Mouse (Mus musculus): ENCODE results near the gene Tmcc3. TPM values are rescaled to one million over a fixed set of nuclear protein-coding genes. Genes with fewer than 3 reads are reported as not detected.
"Not testable (repeated sequence)": the region's sequence is repeated elsewhere in the genome, so short reads cannot be mapped to it uniquely, and the experiment has no call there.

Tmcc3 gene
- total RNA-seq, 2 experiments from 2014 or later, result 52.9 to 56.6 TPM

DNA sequence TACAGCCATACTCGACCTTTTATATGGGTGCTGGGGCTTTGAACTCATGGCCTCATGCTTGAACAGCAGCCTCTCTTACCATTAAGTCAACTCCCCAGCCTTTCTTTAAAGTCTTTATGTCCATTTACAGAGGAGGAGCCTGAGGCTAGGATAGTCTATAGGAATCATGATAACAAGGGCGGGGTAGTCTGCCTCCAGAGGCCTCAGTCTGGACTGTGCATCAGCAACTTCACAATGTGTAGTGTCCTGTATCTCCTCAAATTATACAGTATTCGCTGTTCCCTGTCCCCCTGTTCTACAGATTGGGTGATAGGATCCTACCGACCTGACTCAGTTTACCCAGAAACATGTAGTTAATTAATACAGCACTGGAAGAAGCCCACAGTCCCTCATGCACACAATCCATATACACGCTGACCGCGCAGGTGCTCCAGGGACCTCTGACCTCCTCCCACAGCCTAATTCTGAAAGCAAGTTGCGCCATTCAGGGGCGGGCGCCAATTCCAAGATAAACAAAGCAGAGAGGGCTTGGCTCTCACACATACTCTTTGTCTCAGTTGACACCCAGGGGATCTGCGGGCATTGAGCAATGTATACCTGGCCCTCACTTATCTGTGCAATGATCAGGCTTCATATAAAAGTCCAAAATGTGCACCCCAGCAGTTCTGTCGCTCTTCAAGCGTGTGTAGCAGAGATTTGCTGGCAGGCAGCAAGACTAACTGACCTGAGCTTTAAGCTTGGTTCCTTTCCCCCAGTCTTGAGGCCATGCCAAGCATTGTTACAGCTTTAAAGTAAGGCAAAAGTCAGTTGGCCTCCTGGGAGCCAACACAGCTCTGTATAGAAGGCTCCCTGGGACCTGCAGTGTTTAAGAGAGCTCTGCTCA, 262.9 kb downstream of the Tmcc3 start:
- no peak for DNase-seq (ENCODE audit: low spot score in 2 of 2)

DNA sequence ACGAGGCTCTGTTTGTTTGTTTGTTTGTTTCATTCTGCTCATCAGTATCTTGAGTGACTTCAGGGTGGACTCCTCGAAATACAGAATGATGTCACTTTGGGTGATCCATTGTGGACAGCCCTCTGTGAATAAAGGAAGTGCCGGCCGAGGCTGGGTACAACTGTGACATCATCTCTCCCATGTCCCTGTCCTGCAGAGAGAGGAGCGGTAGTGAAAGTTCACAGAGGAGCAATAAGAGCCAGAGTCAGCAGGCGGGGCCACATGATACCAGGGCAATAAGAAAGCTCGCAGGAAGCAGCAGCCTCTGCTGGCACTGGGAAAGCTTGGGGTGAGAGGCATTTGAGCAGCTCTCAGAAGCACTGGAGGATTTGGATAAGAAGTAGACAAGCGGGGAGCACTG, 264.2 kb downstream of the Tmcc3 start:
- DNase-seq (ENCODE audit: low spot score in 2 of 2), result no peak

DNA sequence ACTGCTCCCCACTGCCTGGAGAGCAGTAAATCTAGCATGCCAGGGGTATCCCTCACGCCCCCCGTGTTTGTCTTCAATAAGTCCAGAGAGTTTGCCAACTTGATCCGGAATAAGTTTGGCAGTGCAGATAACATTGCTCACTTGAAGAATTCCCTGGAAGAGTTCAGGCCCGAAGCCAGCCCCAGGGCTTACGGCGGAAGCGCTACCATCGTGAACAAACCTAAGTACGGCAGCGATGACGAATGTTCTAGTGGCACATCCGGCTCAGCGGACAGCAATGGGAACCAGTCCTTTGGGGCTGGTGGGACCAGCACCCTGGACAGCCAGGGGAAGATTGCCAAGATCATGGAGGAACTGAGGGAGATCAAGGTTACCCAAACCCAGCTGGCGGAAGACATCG, 267.1 kb downstream of the Tmcc3 start:
- no peak for DNase-seq (ENCODE audit: low spot score in 2 of 2)

DNA sequence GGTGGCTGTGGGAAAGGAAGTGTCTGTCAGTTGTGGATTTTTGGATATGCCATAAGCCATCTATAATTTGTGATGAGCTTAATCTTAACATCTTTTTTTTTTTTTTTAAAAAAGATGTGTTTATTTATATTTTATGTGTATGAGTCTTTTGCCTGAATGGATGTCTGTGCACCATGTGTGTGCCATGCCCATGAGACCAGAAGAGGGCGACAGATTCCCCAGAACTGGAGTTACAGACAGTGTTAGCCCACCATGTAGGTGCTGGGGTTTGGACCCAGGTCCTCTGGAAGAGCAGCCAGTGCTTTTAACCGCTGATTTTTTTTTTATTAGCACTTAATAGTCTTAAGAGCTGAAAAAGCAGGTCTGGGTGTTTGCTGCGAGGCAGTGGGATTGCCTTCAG, 269.6 kb downstream of the Tmcc3 start:
- no peak for DNase-seq (ENCODE audit: low spot score in 2 of 2)

DNA sequence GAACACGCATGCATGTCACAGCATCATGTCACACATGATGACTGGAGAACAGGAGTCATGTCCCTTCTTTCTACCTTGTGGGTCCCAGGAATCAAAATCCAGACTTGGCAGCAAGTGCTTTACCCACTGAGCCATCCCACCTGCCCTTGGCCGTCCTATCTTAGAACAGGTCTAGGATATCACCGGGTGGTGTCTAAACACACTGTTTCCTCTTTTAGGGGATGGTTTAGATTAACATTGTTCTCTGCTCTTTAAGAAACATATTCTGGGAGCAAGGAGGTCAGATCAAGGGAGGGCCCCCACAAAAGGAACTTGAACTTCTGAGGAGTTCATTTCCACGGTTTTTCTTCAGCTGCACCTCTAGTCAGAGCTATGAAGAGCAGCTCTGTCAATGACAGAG, 272.0 kb downstream of the Tmcc3 start:
- DNase-seq (ENCODE audit: low spot score in 2 of 2), result no peak

DNA sequence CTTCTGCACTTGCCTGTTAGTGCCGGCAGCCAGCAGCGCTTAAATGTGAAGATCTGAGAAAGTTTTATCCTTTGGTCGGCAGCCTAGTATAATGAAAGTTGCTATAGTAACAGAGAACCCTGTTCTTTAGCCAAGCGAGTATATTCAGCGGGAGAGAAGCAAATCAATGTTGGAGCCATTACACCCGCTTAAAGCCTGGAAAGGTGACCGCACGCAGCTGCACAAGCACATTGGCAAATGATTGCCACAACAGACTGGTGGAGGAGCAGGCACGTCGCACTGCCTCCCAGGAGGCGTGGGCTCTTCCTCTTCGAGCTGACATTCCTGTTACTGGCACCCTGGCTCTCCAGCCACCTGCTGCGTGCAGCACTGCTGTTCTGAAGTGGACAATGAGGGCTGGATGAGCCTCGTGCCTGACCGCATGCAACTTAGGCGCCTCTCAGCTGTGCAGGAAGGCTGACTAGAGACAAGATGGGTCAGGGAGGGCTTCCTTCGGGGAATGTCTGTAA, 273.2 kb downstream of the Tmcc3 start:
- DNase-seq (ENCODE audit: low spot score in 2 of 2), result peak in 1 of 2 experiments; percentile 52

DNA sequence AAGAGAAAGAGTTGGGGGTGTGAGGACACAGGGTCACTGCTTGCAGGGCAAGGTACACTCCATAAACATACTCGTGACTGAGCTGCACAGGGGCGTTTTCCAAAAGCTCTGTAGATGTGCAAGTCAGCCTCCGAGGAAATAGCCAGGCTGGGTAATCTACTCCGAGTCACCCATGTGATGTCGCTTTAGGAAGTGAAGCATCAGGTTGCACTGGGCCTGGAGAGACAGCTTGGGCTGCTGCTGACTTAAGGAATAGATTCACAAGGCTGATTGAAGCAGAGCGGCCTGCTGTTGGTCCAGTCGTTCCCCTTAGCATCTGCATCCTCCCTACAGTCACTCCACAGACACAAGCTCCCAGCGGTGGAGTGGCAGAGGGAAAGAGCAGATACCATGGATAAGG, 274.1 kb downstream of the Tmcc3 start:
- DNase-seq (ENCODE audit: low spot score in 2 of 2), result no peak

DNA sequence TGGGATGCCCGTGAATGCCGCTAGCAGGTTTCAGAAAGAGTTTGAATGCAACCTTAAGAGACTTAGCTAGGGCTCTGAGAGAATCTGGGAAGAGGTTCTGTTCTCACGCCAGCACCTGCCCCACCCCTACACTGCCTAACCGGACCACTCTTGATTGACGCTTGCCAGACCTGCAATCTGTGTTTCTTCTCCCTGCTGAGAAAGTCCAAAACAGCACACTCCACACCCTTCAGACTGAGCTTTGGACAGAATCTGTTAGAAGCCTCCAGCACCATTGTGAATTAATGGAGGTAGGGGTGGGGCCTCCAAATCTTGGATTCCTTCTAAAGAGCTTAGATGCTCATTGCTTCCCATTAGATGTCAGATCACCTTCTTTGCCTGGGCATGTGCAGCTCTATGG, 277.2 kb downstream of the Tmcc3 start:
- DNase-seq (ENCODE audit: low spot score in 2 of 2), result no peak

DNA sequence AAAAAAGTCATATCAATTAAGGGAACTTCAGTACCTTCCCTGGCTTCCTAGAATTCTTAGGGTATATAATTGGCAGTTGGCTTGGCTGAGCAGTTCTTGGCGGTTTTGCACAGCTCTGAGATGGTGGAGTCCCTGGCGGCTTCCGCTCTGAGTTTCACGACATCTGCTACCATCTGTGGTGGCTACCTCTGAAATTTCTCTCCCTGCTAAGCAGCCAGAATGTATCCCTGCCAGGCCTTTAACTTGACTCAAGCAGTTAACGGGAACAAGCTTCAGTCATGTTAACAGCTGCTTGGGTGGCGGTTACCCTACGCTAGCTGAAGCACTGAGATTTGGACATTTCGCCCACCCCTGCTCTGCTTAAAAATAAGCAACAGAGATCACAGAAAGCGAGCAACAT, 284.0 kb downstream of the Tmcc3 start:
- peak; percentile 60 to 67 for DNase-seq (ENCODE audit: low spot score in 2 of 2)

DNA sequence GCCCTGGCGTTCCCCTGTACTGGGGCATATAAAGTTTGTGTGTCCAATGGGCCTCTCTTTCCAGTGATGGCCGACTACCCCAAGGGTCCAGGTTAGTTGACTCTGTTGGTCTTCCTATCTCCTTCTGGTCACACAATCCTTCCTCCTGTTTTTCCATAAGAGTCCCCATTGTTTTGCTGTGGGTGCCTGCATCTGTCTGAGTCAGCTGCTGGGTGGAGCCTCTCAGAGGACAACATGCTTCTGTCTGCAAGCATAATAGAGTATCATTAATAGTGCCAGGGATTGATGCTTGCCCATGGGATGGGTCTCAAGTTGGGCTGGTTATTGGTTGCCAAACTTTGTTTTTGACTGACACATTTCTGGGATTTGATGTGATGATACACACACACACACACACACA, 288.1 kb downstream of the Tmcc3 start:
- DNase-seq (ENCODE audit: low spot score in 2 of 2), result not testable (repeated sequence)

DNA sequence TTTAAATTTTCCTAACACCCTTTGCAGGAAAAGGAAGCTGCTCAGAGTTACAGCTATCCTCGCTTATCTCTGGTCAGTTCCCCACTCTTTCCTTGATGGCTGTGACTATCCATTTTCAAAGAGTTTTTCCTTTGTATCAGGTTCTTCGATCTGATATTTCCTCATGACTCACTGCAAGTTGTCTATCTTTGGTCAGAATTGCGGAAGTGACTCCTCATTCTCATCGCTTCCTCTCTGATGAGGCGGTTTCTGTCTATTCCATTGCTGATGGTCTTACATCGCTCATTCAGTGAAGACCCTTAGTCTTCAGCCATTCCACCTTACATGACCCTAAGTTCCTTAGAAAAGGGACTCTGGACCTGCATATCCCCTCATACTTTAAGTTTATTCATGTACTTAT, 289.3 kb downstream of the Tmcc3 start:
- DNase-seq (ENCODE audit: low spot score in 2 of 2), result no peak

DNA sequence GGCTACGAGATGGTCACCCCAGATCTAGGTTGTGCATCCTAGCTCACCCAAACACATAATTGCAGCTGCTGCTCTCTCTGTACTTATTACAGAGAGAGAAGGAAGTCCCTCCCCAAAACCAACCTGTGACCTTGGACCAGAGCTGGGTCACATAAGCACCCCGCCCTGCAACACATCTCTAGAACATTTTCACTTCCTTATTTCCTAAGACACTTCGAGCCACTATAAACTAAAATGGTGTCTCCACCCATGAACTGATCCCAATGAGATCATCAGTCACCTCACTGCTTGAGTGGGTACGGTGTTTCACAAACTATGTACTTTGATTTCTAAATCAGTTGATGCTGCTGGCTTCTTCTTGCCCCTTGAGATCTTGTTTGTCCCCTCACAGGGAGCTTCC, 293.7 kb downstream of the Tmcc3 start:
- no peak for DNase-seq (ENCODE audit: low spot score in 2 of 2)

DNA sequence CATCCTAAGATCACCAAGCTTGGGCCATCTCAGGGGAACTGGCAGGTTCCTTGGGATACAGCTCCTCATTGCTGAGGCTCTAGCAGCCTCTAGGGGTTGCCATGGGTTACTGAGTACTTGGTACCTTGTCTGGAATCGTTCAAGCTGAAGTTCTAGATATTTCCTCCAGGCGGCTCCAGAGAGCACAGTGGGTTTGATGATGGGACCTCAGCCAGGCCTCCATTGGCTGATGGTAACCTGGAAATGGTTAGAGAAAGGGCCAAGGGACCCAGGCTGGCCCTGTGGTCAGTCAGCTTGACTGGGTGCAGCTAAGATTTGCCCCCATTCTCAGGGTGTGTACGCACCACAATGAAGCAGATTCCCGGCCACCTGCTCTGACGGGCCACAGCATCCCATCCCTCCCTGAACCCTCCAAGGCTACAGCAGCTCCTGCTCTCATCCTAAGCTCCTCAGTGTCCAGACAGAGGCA, 297.6 kb downstream of the Tmcc3 start:
- DNase-seq (ENCODE audit: low spot score in 2 of 2), result peak; percentile 78 to 94

DNA sequence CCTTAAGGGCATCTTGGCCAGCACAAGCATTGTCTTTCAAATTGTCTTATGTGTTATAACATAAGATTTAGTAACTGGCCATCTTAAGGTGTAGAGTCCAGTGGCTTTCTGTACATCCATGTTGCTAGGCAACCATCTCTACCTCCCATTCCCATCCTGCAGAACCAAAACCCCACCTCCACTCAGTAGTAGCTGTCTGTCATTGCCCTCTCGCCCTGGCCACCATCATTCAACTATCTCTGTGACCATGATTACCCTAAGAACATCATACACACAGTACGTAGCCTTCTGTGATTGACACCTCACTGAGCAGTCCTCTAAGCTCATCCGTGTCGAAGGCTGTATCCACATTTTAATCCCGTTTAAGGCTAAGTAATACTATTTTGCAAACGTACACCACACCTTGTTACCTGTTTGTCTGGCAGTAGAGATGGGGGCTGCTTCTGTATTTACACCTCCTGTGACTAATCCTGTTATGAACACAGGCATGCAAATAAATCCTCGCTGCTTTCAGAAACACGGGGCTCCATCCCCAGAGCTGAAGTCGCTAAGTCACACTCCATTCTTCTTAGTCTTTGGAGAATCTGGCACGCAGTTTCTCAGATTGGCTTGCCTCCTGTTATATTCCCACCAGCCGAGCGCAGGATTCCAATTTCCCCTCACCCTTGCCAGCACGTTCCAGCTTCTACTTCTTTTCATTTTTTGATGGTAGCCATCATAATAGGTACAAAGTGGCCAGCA, 299.6 kb downstream of the Tmcc3 start:
- peak in 1 of 2 experiments; percentile 32 for DNase-seq (ENCODE audit: low spot score in 2 of 2)

DNA sequence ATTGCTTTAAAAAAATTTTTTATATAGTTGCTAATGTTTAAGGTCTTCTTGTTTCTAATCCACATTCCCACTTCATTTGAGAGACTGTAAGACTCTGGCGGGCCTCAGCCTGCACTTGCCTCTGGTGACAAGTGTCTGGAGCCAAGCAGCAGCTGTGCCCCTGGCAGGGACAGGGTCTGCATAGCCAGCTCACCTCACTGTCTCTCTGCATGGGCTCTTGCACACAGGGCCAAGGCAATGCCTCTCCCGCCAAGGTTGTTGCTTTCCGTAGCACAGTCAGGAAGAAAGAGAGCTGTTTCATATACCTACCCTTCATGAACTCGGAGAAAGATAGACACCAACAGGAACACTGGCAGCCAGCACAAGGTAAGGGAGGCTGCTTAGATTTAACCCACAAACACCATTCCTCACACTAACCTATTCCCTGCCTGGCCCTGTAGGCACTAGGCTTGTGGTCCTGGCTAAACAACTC, 300.3 kb downstream of the Tmcc3 start:
- no peak for DNase-seq (ENCODE audit: low spot score in 2 of 2)

DNA sequence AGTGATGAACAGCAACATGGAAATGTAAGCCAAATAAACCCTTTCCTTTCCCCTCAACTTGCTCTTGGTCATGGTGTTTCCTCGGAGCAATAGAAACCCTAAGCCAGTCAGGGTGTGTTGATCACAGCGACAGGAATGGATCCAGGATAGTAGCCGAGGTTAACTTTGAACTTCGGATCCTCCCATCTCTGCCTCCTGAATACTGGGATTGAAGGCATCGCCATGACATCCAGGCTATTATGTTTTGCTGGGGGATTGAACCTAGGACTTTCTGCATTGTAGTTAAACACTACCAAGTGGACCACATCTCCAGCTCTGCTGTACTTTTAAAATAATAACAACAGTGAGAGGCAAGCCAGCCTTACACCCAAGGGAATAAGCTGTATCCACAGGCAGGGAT, 307.8 kb downstream of the Tmcc3 start:
- DNase-seq (ENCODE audit: low spot score in 2 of 2), result no peak

DNA sequence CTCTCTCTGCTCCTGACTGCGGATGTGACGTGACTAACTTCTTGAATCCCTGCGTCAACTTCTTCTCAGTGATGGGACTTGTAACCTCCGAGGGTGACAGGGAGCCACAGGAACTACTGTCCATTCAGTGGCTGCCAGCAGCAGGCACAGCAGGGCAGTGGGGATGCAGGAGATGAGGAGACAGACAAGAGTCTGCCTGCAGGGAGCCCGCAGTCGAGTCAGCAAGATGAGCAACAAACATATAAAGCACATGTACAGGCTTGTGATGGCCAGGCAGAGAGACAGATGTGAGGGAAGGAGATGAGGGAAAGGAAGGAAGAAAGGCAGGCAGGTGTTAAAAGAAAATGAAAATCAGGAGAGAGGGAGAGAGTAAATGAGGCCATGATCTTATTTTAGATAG, 308.8 kb downstream of the Tmcc3 start:
- DNase-seq (ENCODE audit: low spot score in 2 of 2), result no peak

DNA sequence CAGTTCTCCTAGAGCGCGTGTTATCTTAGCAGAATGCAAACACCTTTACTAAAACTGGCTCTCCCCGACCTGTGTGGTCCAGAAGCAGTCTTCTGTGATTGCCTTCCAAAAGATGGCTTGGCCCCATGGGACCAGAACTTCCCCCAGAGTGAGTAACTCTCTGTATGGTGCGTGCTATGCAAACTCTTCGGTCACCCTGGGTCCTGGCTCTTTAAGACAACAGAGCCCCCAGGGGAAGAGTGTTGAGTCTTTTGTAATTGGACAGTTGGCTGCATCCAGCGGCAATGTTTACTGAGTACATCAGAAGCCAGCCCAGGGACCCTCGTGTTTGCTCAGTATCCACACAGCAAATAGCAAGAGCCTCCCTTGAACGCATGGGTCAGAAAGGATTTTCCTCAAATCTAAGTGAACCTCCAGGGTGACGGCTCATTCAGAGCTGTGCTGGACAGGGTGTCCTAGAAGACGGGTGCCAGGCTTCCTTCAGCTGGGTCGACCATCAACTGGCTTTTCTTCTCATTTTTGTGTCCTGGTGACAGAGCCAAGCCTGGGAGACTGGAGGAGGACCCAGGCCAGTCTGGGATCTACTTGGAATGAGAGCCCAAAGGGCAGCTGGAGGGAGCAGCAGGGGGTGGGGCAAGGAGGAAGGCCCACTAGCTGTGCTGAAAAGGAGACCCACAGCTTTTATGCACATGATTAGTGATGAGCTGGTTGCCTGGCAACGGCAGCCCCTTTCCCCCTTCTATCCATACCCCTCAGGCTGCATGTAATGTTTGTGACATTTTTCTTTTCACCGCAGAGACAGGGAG, 309.9 kb downstream of the Tmcc3 start:
- DNase-seq (ENCODE audit: low spot score in 2 of 2), result no peak

DNA sequence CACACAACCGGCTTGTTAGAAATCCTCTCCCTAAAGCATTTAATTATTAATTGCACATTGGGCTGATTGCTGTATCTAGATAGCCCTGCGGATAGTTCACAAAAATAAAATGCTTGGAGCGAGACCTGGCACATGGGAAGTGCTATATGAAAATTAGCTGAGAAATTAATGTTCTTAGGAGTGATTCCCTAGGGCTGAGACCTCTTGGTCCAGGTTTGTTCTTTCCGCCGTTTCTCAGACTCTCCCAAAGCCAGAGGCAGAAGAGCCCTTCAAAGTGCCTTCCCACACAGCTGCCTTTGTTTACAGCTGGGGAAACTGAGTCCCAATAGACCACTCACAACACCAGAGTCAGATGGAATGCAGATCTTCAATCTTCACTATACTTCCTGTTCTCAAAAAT, 310.5 kb downstream of the Tmcc3 start:
- DNase-seq (ENCODE audit: low spot score in 2 of 2), result no peak

DNA sequence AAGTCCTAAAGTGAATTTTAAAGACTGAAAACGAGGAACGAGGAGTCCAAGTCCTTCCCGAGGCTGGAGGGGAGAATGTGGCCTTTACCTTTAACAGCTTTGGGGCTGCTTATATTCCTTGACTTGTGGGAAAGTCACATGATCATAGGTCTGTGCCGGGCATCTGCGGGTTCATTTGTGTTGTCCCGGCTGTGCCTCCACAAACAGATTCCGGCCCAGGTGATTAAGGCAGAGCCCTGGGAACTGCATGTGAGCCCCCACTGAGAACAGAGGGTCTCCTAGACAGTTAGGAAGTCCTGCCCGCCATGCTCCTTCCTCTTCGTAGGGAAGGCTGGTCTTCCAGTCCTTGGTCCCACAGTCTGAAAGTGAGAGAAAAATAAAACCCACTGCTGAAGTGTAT, 311.1 kb downstream of the Tmcc3 start:
- no peak for DNase-seq (ENCODE audit: low spot score in 2 of 2)

DNA sequence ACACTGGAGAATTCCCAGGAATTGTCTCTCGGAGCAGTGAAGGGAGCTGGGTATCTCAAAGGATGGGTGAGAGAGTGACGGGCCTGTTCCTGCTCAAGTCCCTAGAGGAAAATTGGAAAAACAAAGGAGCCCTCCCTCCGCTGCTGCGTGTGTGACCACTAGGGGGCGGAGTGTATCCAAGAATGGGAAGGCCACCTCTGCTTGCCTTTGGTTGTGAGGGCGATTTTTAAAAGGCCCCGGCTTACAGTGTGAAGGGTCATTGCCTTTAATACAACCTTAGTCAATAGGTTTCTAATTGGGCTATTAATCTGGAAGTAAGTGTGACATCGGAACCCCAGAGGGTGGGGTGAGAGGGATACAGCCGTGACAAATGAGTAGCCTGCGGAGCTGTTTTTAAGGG, 311.9 kb downstream of the Tmcc3 start:
- peak; percentile 68 to 89 for DNase-seq (ENCODE audit: low spot score in 2 of 2)
